Mouse (Mus musculus): ENCODE data around the gene Gm20388.

- TF ChIP-seq CTCF (conservative IDR thresholded peaks at IDR 0.05; ENCODE audit: insufficient read depth, insufficient read length, low read depth, low read length) (no peak), POLR2A (IDR thresholded peaks at IDR 0.05; ENCODE audit: low read depth, low read length) (no peak)
Observed at GRCm38 (mm10) chr8:123884721-123885565, 3974.3 kb downstream of the Gm20388 start.

Data from kidney, adult 2 months (tissue).